Mouse (Mus musculus) bone marrow, adult 2 months (tissue): ENCODE data around the gene Barhl2.

Source experiments
- CTCF ChIP-seq: fragments of 200-500 bp; IDR thresholded peaks from 2 replicates; pipeline ENCODE4 v1.5.1; 2011; ENCODE audit warnings: low read length, control low read depth; ENCODE audit not compliant: control insufficient read depth, insufficient read depth
- POLR2A ChIP-seq: fragments of 200-500 bp; IDR thresholded peaks from 2 replicates; pipeline ENCODE4 v1.6.1; 2011; ENCODE audit warnings: low read depth, mild to moderate bottlenecking, control low read depth, low read length, borderline replicate concordance; ENCODE audit not compliant: control insufficient read depth

DNA sequence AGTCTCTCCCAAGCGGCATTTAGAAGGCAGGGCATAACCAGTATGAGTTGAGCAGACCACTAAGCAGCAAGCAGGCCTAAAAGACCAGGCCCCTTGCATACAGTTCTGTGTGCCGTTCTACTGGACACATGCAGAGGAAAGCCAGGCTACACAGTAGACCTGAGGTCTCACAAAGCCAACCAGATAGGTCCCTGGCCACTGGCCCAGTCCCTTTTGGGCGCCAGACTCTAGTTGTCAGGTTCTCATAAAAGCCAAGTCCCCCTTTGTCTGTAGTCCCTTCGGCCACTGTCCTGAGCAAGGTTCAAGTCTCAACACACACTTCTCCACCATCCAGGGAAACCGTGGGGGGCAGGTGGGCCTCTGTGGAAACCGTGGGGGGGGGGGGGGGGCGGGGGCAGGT is 44.3 kb upstream of the Barhl2 start:
- no peak for TF ChIP-seq CTCF
- no peak for TF ChIP-seq POLR2A
